Mouse (Mus musculus) midbrain, embryonic 10.5 days (tissue): ENCODE measurements around the gene Gba2. TPM values are rescaled to one million over a fixed set of nuclear protein-coding genes. Genes with fewer than 3 reads are reported as not detected.

Experiments
- DNase-seq: peaks from one replicate; pipeline ENCODE4 v3.0.0-alpha.2; 2017; ENCODE audit warnings: low spot score
- H3K27ac ChIP-seq: fragments of 300-500 bp; sonication (generic); replicated peaks from 2 replicates; pipeline ENCODE4 v1.5.1; 2016; ENCODE audit warnings: mild to moderate bottlenecking
- H3K27me3 ChIP-seq: fragments of 300-500 bp; sonication (generic); 2 replicates; pipeline ENCODE4 v1.6.1; 2016; ENCODE audit warnings: low read depth, mild to moderate bottlenecking; ENCODE audit not compliant: poor library complexity, severe bottlenecking
- H3K36me3 ChIP-seq: fragments of 300-500 bp; sonication (generic); 2 replicates; pipeline ENCODE4 v1.6.1; 2016; ENCODE audit warnings: mild to moderate bottlenecking, moderate library complexity
- H3K4me1 ChIP-seq: fragments of 300-500 bp; sonication (generic); 2 replicates; pipeline ENCODE4 v1.6.1; 2016
- H3K4me3 ChIP-seq: fragments of 300-500 bp; sonication (generic); 2 replicates; pipeline ENCODE4 v1.5.1; 2016; ENCODE audit warnings: mild to moderate bottlenecking, moderate library complexity
- H3K9me3 ChIP-seq: fragments of 300-500 bp; sonication (generic); replicated peaks from 2 replicates; pipeline ENCODE4 v1.6.1; 2016; ENCODE audit warnings: mild to moderate bottlenecking
- WGBS: fragments of 180-500 bp; shearing (Covaris S2); methylation state at CpG from one replicate; pipeline ENCODE4 v1.1.7; 2016; 5-methylcytosine and 5-hydroxymethylcytosine counted together
- polyA plus RNA-seq: library from polyadenylated mRNA; unstranded; fragments of >200 nt; fragmentation: Nextera tagmentation; extraction: Ambion mirVana; gene quantifications from 2 replicates; pipeline ENCODE4 v1.2.1, GENCODE M21; 2016

Gene Gba2
- polyA plus RNA-seq, 1 experiment from 2014 or later: 26.7 TPM

DNA sequence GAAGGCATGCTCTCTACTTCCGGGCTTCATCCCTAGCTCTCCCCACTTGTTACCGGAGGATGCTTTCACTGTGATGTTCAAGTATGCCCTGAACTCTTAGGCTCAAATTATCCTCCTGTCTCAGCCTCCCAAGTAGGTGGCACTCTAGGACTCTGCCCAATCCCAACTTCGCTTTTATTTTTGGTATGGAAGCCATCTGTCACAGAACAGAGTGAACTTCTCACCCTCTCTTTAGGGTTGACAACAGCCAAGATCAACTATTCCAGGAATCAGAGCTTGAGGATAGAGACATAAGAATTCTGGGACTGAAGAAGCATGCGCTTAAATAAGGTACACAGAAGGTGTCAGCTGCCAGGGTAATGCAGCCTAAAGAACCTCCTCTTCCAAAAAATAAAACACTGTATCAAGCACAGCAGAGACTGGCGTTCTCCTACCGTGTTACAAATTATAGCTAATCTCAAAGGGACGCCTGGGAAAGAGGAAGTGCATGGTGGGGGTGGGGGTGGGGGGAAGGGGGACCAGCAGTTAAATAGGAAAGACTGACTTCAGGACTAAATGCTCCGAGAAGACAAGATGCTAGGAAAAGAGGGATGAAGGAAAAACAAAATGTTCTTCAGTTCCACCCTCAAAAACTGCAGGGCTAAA lies 1.3 kb downstream of the Gba2 start:
- no peaks in the 10 kb centered on the region for H3K27me3 ChIP-seq
- H3K4me1 ChIP-seq: peaks cover 44% of the 10 kb centered on the region
- no peak overlapping the region for H3K27ac ChIP-seq
- H3K4me3 ChIP-seq: peak overlapping the region; percentile 93
- WGBS: 66% methylated on average over 8 of the region's 8 CpGs
- no peak for DNase-seq
- peaks cover 52% of the 10 kb centered on the region for H3K36me3 ChIP-seq
- H3K9me3 ChIP-seq: no peaks in the 10 kb centered on the region

DNA sequence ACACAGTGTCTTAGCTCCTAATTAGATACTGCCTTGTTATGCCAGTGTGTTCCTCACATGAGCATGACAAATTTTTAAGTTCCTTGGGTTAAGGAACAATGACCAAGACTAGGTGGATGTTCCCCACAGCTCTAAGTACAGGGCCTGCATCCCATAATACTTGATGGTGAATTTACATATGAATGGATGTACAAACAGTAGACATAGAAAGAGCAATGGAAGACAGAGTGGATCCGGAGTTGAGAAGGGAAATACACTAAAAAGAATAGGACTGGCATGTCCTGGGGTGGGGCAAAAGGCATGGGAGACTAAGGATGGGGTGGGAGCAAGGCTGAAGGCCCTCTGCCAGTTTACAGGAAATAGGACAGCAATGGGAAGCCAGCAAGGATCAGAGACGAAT lies 3.3 kb downstream of the Gba2 start:
- DNase-seq: no peak
- H3K9me3 ChIP-seq: no peaks in the 10 kb centered on the region
- peaks cover 44% of the 10 kb centered on the region for H3K4me1 ChIP-seq
- H3K27ac ChIP-seq: no peak overlapping the region
- peak overlapping the region; percentile 11; the same call in 1 of the 2 replicates for H3K4me3 ChIP-seq
- H3K27me3 ChIP-seq: no peaks in the 10 kb centered on the region
- WGBS: 73% methylated on average over 2 of the region's 2 CpGs
- H3K36me3 ChIP-seq: peaks cover 52% of the 10 kb centered on the region

DNA sequence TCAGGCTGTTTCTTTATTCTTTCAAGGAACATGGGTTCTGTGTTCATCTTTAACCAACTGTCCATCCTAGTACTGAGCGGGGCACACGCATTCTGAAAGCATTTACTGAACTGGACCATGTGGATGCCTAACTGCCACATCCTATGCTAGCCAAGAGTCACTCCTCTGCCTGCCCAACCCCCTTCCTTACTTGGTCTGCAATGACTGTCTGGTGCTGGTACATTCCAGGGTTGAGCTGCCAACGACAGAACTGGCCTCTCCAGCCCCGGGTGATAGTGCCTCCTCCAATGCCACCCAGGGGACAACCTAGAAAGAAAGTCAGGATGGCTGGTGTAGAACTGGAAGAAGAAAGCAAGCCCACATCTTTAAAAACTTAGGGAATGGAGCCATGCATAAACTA lies 5.1 kb downstream of the Gba2 start:
- Histone ChIP-seq H3K27me3 (no peaks in the 10 kb centered on the region), H3K4me1 (peaks cover 35% of the 10 kb centered on the region), H3K36me3 (peaks cover 68% of the 10 kb centered on the region), H3K27ac (no peak overlapping the region), H3K4me3 (no peak overlapping the region), H3K9me3 (no peaks in the 10 kb centered on the region)
- no peak for DNase-seq
- WGBS: 95% methylated on average over 4 of the region's 4 CpGs

DNA sequence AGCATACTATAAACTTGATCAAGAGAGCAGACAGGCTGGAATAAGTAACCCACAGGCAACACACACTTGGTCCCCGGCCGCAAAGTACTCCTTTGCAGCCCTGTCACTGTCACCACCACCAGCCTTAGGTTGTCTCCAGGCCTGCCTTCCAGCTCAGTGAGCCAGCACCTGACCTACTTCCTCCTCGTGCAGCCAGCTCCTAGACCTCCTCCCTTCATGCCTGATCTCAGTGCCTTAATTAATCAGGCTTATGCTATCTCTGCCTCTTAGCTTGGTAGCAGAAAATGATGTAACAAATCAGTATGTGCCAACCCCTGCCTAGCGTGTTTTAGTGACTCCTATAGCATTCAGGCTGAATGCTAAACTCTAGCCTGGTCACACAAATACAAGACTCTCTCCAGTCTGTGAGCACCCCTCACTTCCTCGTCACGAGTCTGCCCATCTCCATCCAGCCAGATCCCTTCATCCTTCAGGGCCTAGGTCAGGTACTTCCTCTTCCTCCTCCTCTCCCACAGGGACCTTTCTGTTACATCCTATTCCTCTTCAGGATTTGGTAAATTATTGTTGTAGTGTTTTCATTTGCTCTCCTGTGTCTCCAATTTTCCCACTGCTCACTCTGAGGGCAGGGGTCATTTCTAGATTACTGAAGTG lies 7.2 kb downstream of the Gba2 start:
- no peak for DNase-seq
- Histone ChIP-seq H3K27ac (no peak overlapping the region), H3K4me1 (peaks cover 17% of the 10 kb centered on the region), H3K9me3 (no peaks in the 10 kb centered on the region), H3K4me3 (no peak overlapping the region), H3K36me3 (peaks cover 88% of the 10 kb centered on the region), H3K27me3 (no peaks in the 10 kb centered on the region)
- 89% methylated on average over 6 of the region's 6 CpGs for WGBS

DNA sequence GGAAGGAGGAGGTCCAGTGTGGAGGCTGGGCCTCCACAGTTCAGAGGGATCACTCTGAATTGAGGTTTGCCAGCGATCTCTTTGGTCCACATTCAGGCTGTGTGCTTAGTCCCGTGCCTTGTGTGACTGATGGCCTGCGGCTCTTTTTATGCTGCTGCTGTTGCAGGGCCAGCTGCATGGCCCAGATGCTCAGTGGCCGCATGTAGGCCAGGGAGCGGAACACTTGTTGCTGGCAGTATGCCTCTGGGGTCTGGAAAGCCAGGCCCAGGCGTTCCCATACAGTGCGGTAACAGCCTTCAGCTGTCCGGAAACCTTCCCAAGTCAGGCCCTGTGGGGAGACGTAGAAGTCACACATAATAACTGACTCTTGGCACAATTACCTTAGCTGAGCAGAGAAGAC lies 11.5 kb downstream of the Gba2 start:
- 96% methylated on average over 9 of the region's 9 CpGs for whole genome bisulfite sequencing
- Histone ChIP-seq H3K27me3 (no peaks in the 10 kb centered on the region), H3K36me3 (peaks cover 75% of the 10 kb centered on the region), H3K27ac (no peak overlapping the region), H3K4me3 (no peak overlapping the region), H3K9me3 (no peaks in the 10 kb centered on the region), H3K4me1 (peaks cover 10% of the 10 kb centered on the region)
- DNase-seq: no peak

DNA sequence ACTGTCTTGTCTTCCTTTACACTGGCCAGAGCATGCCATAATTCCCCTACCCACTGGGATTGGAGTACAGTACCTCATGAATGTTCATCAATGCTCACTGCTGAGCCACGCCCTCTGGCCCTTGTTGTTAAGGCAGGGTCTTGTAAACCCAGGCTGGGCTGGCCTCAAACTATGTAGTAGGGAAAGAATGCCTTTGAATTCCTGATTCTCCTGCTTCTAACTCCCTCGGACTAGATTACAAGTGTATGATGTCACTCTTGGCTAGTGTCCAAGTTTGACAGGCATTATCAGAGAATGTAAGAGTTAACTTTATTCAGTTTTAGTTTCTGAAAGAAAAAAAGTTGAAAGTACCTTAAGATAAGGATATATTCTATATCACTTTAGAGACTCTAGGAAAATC lies 14.4 kb downstream of the Gba2 start:
- peaks cover 48% of the 10 kb centered on the region for H3K36me3 ChIP-seq
- peaks cover 34% of the 10 kb centered on the region for H3K4me1 ChIP-seq
- no peaks in the 10 kb centered on the region for H3K27me3 ChIP-seq
- WGBS: 77% methylated on average over 2 of the region's 2 CpGs
- DNase-seq: no peak
- H3K27ac ChIP-seq: no peak overlapping the region
- H3K4me3 ChIP-seq: 0 out of 2 replicates have a peak overlapping the region, but pooled peaks have one; percentile 1
- no peaks in the 10 kb centered on the region for H3K9me3 ChIP-seq

DNA sequence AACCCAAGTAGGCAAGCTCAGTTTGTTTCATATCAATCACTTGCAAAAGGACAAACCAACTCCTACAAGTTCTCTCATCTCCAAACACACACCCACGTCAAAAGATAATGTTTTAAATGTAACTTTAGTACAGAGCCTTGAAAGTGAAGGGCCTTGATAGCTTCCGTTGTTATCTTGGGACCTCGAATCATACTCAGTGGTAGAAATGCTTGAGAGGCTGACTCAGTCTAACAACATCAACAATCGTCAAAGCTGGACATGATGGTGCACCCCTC lies 15.1 kb downstream of the Gba2 start:
- no peak for DNase-seq
- 87% methylated on average over 4 of the region's 4 CpGs for WGBS
- Histone ChIP-seq H3K4me3 (peak overlapping the region; percentile 94), H3K4me1 (peaks cover 41% of the 10 kb centered on the region), H3K27ac (no peak overlapping the region), H3K36me3 (peaks cover 47% of the 10 kb centered on the region), H3K9me3 (no peaks in the 10 kb centered on the region), H3K27me3 (no peaks in the 10 kb centered on the region)

DNA sequence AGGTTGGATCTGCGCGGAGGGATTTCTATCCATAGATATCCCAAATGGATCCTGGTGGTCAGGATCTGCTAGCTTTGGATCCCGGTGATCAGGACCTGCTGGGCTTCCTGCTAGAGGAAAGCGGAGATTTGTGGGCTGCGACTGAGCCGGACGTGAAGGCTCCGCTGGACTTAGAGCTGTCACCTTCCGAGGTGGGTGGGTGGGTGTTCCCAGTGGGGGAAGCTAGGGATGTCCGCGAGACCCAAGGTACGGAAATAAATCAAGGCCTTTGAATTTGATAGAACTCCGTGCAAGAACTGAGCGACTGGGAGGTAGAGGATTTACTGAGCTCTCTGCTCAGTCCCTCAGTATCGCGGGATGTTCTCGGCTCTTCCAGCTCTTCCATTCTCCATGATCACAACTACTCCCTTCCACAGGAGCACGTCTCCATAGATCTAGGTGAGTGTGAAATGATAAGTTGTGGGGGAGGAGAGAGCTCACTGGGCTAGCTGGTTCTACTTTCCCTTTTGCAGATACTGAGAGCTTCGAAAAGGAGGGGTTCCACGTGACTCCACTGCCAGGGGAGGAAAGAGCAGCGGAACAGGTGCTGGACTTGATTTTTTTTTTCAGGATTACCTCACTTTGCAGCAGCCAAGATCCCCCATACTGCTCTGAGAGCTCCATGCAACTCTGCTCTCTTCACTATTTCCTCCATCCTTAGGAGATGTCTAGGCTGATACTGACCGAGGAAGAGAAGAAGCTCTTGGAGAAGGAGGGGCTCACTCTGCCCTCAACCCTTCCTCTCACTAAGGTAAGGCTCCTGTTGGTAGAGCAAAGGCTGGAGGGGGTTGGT lies 15.7 kb downstream of the Gba2 start:
- Histone ChIP-seq H3K27ac (peak overlapping the region; percentile 96), H3K9me3 (no peaks in the 10 kb centered on the region), H3K4me3 (peak overlapping the region; percentile 94), H3K36me3 (peaks cover 41% of the 10 kb centered on the region), H3K4me1 (peaks cover 46% of the 10 kb centered on the region), H3K27me3 (no peaks in the 10 kb centered on the region)
- WGBS: 9% methylated on average over 22 of the region's 22 CpGs
- no peak for DNase-seq

DNA sequence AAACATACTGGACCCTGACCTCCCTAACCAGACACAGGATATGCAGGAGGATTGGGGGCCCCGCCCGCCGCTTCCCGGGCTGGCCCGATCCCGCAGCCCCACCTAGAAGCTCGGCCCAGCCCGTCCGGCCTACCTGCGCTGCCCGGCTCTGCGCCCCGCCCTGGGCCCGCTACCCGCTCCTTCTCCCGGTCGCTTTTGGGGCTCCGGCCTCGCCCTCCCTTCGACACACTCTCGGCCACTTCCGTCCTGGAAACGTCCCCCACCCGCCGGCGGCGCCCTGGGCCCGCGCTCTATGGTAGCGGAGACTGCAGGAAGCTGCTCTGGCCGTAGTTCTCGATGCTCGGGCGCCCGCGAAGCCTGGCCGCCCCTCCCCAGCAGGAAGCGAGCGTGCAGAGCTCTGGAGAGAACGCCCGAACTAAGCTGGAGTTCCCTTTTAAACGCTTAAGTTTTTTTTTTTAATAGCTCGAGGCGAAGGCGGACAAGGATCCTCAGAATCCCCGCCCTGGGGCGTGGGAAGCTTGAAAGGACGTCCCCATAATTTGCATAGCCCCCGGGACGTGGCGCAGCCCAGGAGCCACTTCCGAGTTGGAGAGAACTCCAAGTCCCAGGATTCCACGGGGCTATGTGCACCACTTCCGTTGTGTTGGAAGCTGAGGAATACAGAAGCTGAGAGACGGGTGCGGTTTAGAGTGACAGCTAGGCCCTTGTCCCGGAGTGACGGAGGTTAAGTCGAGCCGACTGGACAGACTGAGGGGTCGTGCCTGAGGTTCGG lies 16.5 kb downstream of the Gba2 start, which contains the start of the genes Creb3 and Tln1:
Gene Creb3 (plus strand): TSS at position 336 of the 772 bp plus-strand sequence.
Gene Tln1 (minus strand): TSS at position 695 of the 772 bp plus-strand sequence.
- WGBS: under 1% methylated on average over 62 of the region's 62 CpGs
- Histone ChIP-seq H3K4me1 (peaks cover 54% of the 10 kb centered on the region), H3K27ac (peak within 1 kb of the TSS; percentile 96), H3K4me3 (peak within 1 kb of the TSS; percentile 94), H3K27me3 (no peaks in the 10 kb centered on the region), H3K9me3 (no peaks in the 10 kb centered on the region), H3K36me3 (peaks cover 39% of the 10 kb centered on the region)
- DNase-seq: peak; percentile 94

DNA sequence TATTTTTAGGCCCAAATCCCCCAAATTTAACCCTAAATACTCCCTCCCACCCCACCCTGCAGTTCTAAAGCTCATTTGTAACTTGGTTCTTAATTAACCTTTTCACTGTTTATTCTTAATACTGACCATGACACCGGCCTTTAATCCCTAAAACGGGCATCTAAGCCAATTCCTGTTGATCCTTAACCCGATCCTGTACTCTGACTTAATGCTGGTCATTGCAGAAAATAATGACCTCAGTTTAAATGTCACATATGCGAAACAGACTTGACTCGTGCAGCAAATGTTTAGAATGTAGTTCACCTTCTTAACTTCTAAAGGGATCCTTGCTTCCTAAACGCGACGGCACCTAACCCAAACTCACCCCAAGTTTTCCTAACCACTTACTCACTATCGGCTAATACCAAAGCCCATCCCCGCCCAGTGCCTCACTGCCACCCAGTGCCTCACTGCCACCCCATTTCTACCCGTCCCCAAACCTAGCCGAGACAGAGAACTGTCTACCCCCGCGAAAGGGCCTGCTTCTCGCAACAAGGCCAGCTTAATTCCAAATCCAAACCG lies 17.2 kb downstream of the Gba2 start:
- no peak for DNase-seq
- Histone ChIP-seq H3K4me1 (peaks cover 57% of the 10 kb centered on the region), H3K4me3 (peak overlapping the region; percentile 94), H3K27ac (peak overlapping the region; percentile 96), H3K36me3 (peaks cover 37% of the 10 kb centered on the region), H3K9me3 (no peaks in the 10 kb centered on the region), H3K27me3 (no peaks in the 10 kb centered on the region)
- WGBS: 3% methylated on average over 16 of the region's 16 CpGs

DNA sequence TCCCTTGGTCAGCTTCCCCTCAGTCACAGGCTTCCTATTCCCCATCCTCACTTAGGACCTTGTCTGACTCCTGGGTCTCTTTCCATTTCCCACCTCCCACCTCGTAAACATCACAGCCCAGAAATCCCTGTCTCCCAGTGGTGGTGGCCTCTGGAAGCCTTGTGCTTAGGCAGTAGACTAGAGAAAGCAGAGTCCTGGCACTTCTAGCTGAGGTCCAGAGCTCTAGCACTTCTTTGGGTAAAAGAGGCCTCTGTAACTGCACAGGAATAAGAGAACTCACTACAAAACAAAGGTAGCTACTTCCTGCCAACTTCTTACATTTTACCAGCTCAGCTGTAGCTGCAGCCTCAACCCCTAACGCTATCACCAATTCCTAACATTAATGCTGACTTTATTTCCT lies 17.7 kb downstream of the Gba2 start:
- WGBS: 53% methylated on average over 2 of the region's 2 CpGs
- H3K27me3 ChIP-seq: no peaks in the 10 kb centered on the region
- H3K27ac ChIP-seq: peak overlapping the region; percentile 96
- H3K4me3 ChIP-seq: peak overlapping the region; percentile 94
- H3K36me3 ChIP-seq: peaks cover 37% of the 10 kb centered on the region
- H3K4me1 ChIP-seq: peaks cover 57% of the 10 kb centered on the region
- H3K9me3 ChIP-seq: no peaks in the 10 kb centered on the region
- no peak for DNase-seq

DNA sequence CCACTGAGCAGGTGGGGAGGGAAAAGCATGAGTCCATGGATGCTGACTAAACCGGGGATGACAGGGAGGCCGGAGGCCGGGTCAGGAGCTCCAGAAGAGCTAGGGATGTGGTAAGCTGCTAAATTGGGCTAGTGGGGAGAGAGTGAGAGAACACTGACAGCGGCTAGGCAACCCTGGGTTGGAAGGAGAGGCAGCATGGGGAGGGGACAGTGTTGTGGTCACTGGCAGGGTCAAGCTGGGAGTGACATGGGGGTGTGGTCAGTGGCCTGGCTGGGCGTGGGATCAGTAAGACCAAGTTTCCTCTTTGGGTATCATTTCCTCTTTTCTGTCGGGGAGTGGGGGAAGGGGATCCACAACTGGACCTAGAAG lies 18.4 kb downstream of the Gba2 start:
- peaks cover 37% of the 10 kb centered on the region for H3K36me3 ChIP-seq
- peak overlapping the region; percentile 94 for H3K4me3 ChIP-seq
- 49% methylated on average over 6 of the region's 6 CpGs for WGBS
- no peak for DNase-seq
- H3K9me3 ChIP-seq: no peaks in the 10 kb centered on the region
- H3K4me1 ChIP-seq: peaks cover 57% of the 10 kb centered on the region
- no peaks in the 10 kb centered on the region for H3K27me3 ChIP-seq
- H3K27ac ChIP-seq: no peak overlapping the region
